Mouse (Mus musculus): Measurements from ENCODE around the gene Peli1.
"Not testable (repeated sequence)": the region's sequence is repeated elsewhere in the genome, so short reads cannot be mapped to it uniquely, and the experiment has no call there.

- TF ChIP-seq CTCF, EP300 (IDR thresholded peaks at IDR 0.05; ENCODE audit: low read depth): not testable (repeated sequence)
These were observed 88.8 kb downstream of the Peli1 start for GRCm38 (mm10) chr11:21179873-21180272.
